Mouse (Mus musculus): Measurements from ENCODE around the gene Ptpn21. TPM values are rescaled to one million over a fixed set of nuclear protein-coding genes. Genes with fewer than 3 reads are reported as not detected.

Ptpn21 gene
- polyA plus RNA-seq, 1 experiment from 2014 or later: 5.3 TPM

Other genes with a start within 250 kb of the Ptpn21 start
- gene Kcnk10, start 159.1 kb downstream of the Ptpn21 start, polyA plus RNA-seq (2016; fragmentation: Nextera tagmentation; extraction: Ambion mirVana): 21.5 and 36.1 TPM in 2 replicates
- 20.2 and 22.5 TPM in 2 replicates for gene Spata7, start 109.2 kb downstream of the Ptpn21 start, polyA plus RNA-seq (2016; fragmentation: Nextera tagmentation; extraction: Ambion mirVana)
- gene Zc3h14, start 9.6 kb upstream of the Ptpn21 start, polyA plus RNA-seq (2016; fragmentation: Nextera tagmentation; extraction: Ambion mirVana): 119 and 133 TPM in 2 replicates
- gene Eml5, start 164.1 kb upstream of the Ptpn21 start, polyA plus RNA-seq (2016; fragmentation: Nextera tagmentation; extraction: Ambion mirVana): 15.9 and 17.0 TPM in 2 replicates
- 37.4 and 41.2 TPM in 2 replicates for gene Ttc8, start 183.2 kb upstream of the Ptpn21 start, polyA plus RNA-seq (2016; fragmentation: Nextera tagmentation; extraction: Ambion mirVana)

Data from hindbrain, embryonic 10.5 days (tissue).